Mouse (Mus musculus): ENCODE measurements around the gene Cbr2.

DNA sequence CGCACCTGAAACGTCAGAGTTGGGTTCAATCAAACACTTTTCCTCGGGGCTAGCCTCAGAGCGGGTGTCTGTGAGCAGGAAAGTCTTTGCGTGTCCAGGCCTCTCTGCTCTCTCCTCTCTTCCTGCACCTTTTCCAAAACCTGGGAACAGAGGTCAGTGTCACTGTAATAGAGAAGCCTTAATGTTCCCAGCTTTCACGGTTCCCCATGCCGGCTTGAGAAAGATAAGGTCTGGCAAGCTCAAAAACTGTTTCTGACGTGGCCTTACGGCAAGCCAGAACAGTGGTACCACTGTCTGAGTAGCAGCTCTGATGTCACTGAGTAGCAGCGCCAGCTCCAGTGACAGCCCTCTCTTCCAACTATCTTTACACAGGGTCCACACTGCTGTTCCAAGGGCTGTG, 17.4 kb downstream of the Cbr2 start:
- TF ChIP-seq CTCF (IDR thresholded peaks at IDR 0.05; ENCODE audit: control insufficient read depth, insufficient read depth, insufficient read length) (no peak), USF1 (IDR thresholded peaks at IDR 0.05; ENCODE audit: low read depth) (no peak), MAX (IDR thresholded peaks at IDR 0.05) (no peak), CEBPB (IDR thresholded peaks at IDR 0.05; ENCODE audit: low read depth) (no peak)

All from C2C12 (cell line).